8 mouse cellular contexts compared by ENCODE assay signal in the genomic region with DNA sequence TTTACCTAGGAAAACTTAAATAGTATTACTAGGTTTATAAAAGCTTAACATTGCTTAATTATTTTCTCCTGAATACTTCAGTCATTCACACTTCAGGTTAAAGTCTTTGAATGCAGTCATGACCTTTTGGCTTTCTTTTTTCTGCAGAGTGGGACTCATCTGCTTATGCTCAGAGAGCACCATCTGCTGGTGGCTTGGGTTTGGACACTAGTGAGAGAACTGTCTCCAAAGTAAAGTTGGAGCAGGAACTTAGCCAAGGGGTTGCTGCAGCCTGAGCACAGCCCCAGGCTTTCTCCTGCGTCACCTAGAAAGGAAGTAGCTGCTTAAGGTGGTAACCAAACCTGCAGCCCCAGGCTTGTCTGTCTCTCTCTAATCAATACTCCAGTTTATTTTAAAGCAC.
DNase-seq lines count a peak whose midpoint lies in the region; ATAC-seq lines count a peak whose summit lies in the region.
"Had no signal": no experiment of that assay in that cellular context is flagged by ENCODE, and none has a peak within 500 bp of the region (broad histone marks: within the 10 kb centered on the region; RNA-seq: fewer than 3 reads in every experiment).

No protein-coding gene starts in this region.

- no peak overlapping the region for H3K4me2 ChIP-seq in intestine, embryonic 14.5 days (ENCODE audit: low read length)
- no peak overlapping the region for H3K4me2 ChIP-seq in midbrain, embryonic 11.5 days
- no peak overlapping the region for H3K4me2 ChIP-seq in stomach, embryonic 14.5 days (replicated peaks; ENCODE audit: low read depth, low read length)
- H3K4me2 ChIP-seq: neural tube, embryonic 12.5 days had no signal

- peak; percentile 51; the same call in 1 of the 2 replicates for ATAC-seq in intestine, embryonic 14.5 days (replicated peaks; ENCODE audit: low FRiP score, low TSS enrichment, low read depth)
- peak; percentile 69; the same call in 1 of the 2 replicates for ATAC-seq in midbrain, embryonic 11.5 days (ENCODE audit: low FRiP score)
- ATAC-seq in stomach, embryonic 14.5 days (ENCODE audit: insufficient number of reproducible peaks, insufficient read depth, low FRiP score, low read depth), result peak; percentile 34; the same call in 1 of the 2 replicates

- no peaks in the 10 kb centered on the region for H3K27me3 ChIP-seq in intestine, embryonic 14.5 days (replicated peaks; ENCODE audit: control insufficient read depth, insufficient read depth, low read length)
- no peaks in the 10 kb centered on the region for H3K27me3 ChIP-seq in midbrain, embryonic 11.5 days (ENCODE audit: control insufficient read depth, insufficient read depth, low read length)
- no peaks in the 10 kb centered on the region for H3K27me3 ChIP-seq in stomach, embryonic 14.5 days (ENCODE audit: control insufficient read depth, insufficient read depth, low read length)
- H3K27me3 ChIP-seq: neural tube, embryonic 12.5 days had no signal

- no peak overlapping the region for H3K9ac ChIP-seq in intestine, embryonic 14.5 days (ENCODE audit: low read length)
- H3K9ac ChIP-seq in midbrain, embryonic 11.5 days (ENCODE audit: low read length), result no peak overlapping the region
- no peak overlapping the region for H3K9ac ChIP-seq in stomach, embryonic 14.5 days (replicated peaks; ENCODE audit: low read depth, low read length)
- H3K9ac ChIP-seq: neural tube, embryonic 12.5 days had no signal

- DNase-seq in adrenal gland, adult (ENCODE audit: inconsistent age in 2 of 2, low spot score in 1 of 2), result peak; percentile 74 to 92
- peak; percentile 77 to 87 for DNase-seq in cerebellum, postnatal 25 days
- peak; percentile 59 to 68 for DNase-seq in gastrocnemius, adult 8-10 months (ENCODE audit: low spot score in 2 of 2)
- peak; percentile 79 for DNase-seq in intestine, embryonic 14.5 days (ENCODE audit: low spot score)
- peak; percentile 22 to 81 for DNase-seq in left cerebral cortex, adult 9 months (ENCODE audit: low spot score in 2 of 2)
- peak; percentile 93 for DNase-seq in midbrain, embryonic 11.5 days (ENCODE audit: low spot score, missing footprints)

- H3K4me1 ChIP-seq in intestine, embryonic 14.5 days (replicated peaks; ENCODE audit: control insufficient read depth, insufficient read depth, low read length), result peaks cover 46% of the 10 kb centered on the region
- no peaks in the 10 kb centered on the region for H3K4me1 ChIP-seq in midbrain, embryonic 11.5 days (ENCODE audit: control insufficient read depth, insufficient read depth, low read length)
- H3K4me1 ChIP-seq in stomach, embryonic 14.5 days (ENCODE audit: control insufficient read depth, insufficient read depth, low read length), result peaks cover 31% of the 10 kb centered on the region

- H3K36me3 ChIP-seq in intestine, embryonic 14.5 days (ENCODE audit: control insufficient read depth, insufficient read depth, low read length), result no peaks in the 10 kb centered on the region
- H3K36me3 ChIP-seq in midbrain, embryonic 11.5 days (ENCODE audit: control insufficient read depth, insufficient read depth, low read length), result no peaks in the 10 kb centered on the region
- H3K36me3 ChIP-seq in stomach, embryonic 14.5 days (ENCODE audit: control insufficient read depth, insufficient read depth, low read length), result no peaks in the 10 kb centered on the region
- H3K36me3 ChIP-seq: neural tube, embryonic 12.5 days had no signal

- H3K4me3 ChIP-seq in intestine, embryonic 14.5 days (ENCODE audit: low read depth, low read length), result no peak overlapping the region
- H3K4me3 ChIP-seq in midbrain, embryonic 11.5 days (ENCODE audit: low read depth, low read length), result no peak overlapping the region
- no peak overlapping the region for H3K4me3 ChIP-seq in stomach, embryonic 14.5 days (ENCODE audit: low read depth, low read length)
- H3K4me3 ChIP-seq: neural tube, embryonic 12.5 days had no signal

- H3K27ac ChIP-seq in intestine, embryonic 14.5 days (ENCODE audit: low read depth), result no peak overlapping the region
- H3K27ac ChIP-seq in midbrain, embryonic 11.5 days (ENCODE audit: low read depth, low read length), result no peak overlapping the region
- H3K27ac ChIP-seq in stomach, embryonic 14.5 days (ENCODE audit: low read length), result no peak overlapping the region
- H3K27ac ChIP-seq: neural tube, embryonic 12.5 days had no signal

- H3K9me3 ChIP-seq in intestine, embryonic 14.5 days (ENCODE audit: control insufficient read depth, low read length), result no peaks in the 10 kb centered on the region
- H3K9me3 ChIP-seq in midbrain, embryonic 11.5 days (ENCODE audit: control insufficient read depth, low read length), result no peaks in the 10 kb centered on the region
- H3K9me3 ChIP-seq in stomach, embryonic 14.5 days (ENCODE audit: control insufficient read depth, low read depth, low read length), result no peaks in the 10 kb centered on the region
- H3K9me3 ChIP-seq: neural tube, embryonic 12.5 days had no signal

- WGBS in intestine, embryonic 14.5 days, result 23% methylated on average over 1 of the region's 1 CpGs
- 48% methylated on average over 1 of the region's 1 CpGs for WGBS in midbrain, embryonic 11.5 days
- WGBS in stomach, embryonic 14.5 days, result 18% methylated on average over 1 of the region's 1 CpGs
